Mouse (Mus musculus): Measurements from ENCODE around the gene Morn3.

DNA sequence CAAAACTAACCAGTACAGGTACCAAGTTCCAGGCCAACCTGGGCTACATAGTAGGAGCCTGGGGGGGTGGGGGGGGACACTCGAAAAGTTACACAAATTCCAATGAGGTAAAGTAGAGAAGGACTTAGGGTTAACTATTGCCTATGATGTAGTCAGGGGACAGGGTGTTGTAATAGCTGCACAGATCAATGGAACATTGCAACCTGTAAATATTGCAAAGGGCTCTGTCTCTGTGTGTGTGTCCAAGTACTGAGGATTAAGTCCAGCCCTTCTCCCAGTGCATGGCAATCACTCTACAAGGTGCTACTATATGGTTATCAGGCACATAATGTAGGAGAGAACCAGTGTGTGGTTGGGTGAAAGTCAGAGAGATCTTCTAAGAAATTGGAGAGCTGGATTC, 45.9 kb downstream of the Morn3 start:
- TF ChIP-seq CTCF (IDR thresholded peaks at IDR 0.05; ENCODE audit: extremely low read depth, insufficient read length, insufficient replicate concordance, low read depth, low read length) (no peak), POLR2A (IDR thresholded peaks at IDR 0.05; ENCODE audit: low read depth, low read length) (no peak)
